Mouse (Mus musculus): ENCODE results near the gene Grap. TPM values are rescaled to one million over a fixed set of nuclear protein-coding genes. Genes with fewer than 3 reads are reported as not detected.
A peak's percentile ranks its signal among the peaks of the same experiment; 100 is the strongest.

The Grap gene
- 7.1 and 7.6 TPM in 2 replicates for polyA plus RNA-seq (2015; fragmentation: Nextera tagmentation; extraction: Ambion mirVana)

GRCm38 (mm10) chr11:61652686-61653447 is at the start of gene Grap:
Gene Grap (plus strand): TSS chr11:61653265.
- WGBS: 59% methylated on average over 10 of the region's 10 CpGs
- Histone ChIP-seq H3K9ac (no peak within 1 kb of the TSS), H3K4me3 (replicated peaks) (peak within 1 kb of the TSS; percentile 4), H3K4me1 (replicated peaks) (0 out of 2 replicates have a peak, but pooled peaks cover 3% of the 10 kb centered on the region), H3K9me3 (no peaks in the 10 kb centered on the region), H3K27ac (no peak within 1 kb of the TSS), H3K36me3 (no peaks in the 10 kb centered on the region), H3K27me3 (replicated peaks) (no peaks in the 10 kb centered on the region), H3K4me2 (replicated peaks) (peak within 1 kb of the TSS; percentile 19)
- ATAC-seq: no peak

DNA sequence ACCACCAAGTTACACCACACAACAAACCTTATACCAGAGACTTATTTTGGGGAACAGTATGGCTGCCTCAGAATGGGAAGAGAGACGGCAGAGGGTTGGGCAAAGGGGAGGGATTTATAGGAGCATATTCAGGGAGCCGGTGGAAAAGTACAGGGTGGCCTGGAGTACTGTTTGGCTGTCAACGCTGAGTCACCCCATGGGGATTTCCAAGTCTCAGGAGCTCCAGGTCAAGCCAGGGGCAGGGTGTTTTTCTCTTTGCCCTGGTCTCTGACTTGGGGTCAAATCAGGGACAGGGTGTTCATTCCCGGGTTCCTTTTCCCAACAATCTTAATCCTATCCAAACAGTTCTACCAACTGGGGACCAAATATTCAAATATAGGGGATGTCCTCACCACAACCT is 45.0 kb upstream of the Grap start:
- ATAC-seq: no peak
- no peak overlapping the region for H3K27ac ChIP-seq
- H3K9me3 ChIP-seq: no peaks in the 10 kb centered on the region
- no peak overlapping the region for H3K4me3 ChIP-seq (replicated peaks)
- H3K27me3 ChIP-seq (replicated peaks): no peaks in the 10 kb centered on the region
- 74% methylated on average over 4 of the region's 4 CpGs for WGBS
- no peaks in the 10 kb centered on the region for H3K4me1 ChIP-seq (replicated peaks)
- H3K4me2 ChIP-seq (replicated peaks): no peak overlapping the region
- H3K36me3 ChIP-seq: no peaks in the 10 kb centered on the region
- H3K9ac ChIP-seq: no peak overlapping the region

GRCm38 (mm10) chr11:61611197-61611596 is 41.9 kb upstream of the Grap start:
- Histone ChIP-seq H3K4me3 (replicated peaks) (no peak overlapping the region), H3K36me3 (no peaks in the 10 kb centered on the region), H3K9me3 (no peaks in the 10 kb centered on the region), H3K9ac (no peak overlapping the region), H3K27ac (no peak overlapping the region), H3K27me3 (replicated peaks) (no peaks in the 10 kb centered on the region), H3K4me1 (replicated peaks) (peaks cover 8% of the 10 kb centered on the region), H3K4me2 (replicated peaks) (no peak overlapping the region)
- WGBS: 80% methylated on average over 3 of the region's 3 CpGs
- ATAC-seq: no peak

DNA sequence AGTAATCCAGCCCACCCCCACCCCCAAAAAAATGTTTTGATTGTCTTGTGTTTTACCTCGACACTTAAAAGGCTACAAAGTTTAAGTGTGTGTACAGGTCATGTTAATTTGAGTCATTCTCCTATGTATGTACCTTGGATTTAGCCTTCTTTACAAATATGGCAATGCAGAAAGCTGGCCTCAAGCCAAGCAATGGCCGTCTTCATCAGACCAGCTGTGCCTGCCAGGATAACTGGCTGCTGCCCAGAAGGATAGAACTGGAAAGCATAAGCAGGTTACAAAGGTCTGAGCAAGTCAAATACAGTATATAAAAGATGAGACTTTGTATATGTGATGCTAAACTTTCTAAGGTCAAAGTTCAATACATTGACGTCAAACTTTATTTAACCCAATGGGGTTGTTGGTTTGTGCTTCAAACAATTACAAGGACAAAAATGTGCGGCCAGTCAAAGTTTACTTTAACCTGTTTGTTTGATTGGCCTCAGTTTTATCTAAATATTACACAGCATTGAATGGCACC is 40.9 kb upstream of the Grap start:
- no peak for ATAC-seq
- no peak overlapping the region for H3K27ac ChIP-seq
- peaks cover 8% of the 10 kb centered on the region for H3K4me1 ChIP-seq (replicated peaks)

GRCm38 (mm10) chr11:61614401-61614800 is 38.7 kb upstream of the Grap start:
- Histone ChIP-seq H3K4me2 (replicated peaks) (no peak overlapping the region), H3K27me3 (replicated peaks) (no peaks in the 10 kb centered on the region), H3K27ac (no peak overlapping the region), H3K4me1 (replicated peaks) (peaks cover 8% of the 10 kb centered on the region), H3K36me3 (no peaks in the 10 kb centered on the region), H3K9me3 (no peaks in the 10 kb centered on the region), H3K9ac (no peak overlapping the region), H3K4me3 (replicated peaks) (no peak overlapping the region)
- no peak for ATAC-seq
- 41% methylated on average over 5 of the region's 5 CpGs for WGBS

More for the DNA sequence above, 40.9 kb upstream of the Grap start:
- WGBS: 50% methylated on average over 4 of the region's 4 CpGs
- no peaks in the 10 kb centered on the region for H3K27me3 ChIP-seq (replicated peaks)
- H3K4me2 ChIP-seq (replicated peaks): no peak overlapping the region
- H3K9me3 ChIP-seq: no peaks in the 10 kb centered on the region
- H3K36me3 ChIP-seq: no peaks in the 10 kb centered on the region
- no peak overlapping the region for H3K9ac ChIP-seq
- H3K4me3 ChIP-seq (replicated peaks): no peak overlapping the region

DNA sequence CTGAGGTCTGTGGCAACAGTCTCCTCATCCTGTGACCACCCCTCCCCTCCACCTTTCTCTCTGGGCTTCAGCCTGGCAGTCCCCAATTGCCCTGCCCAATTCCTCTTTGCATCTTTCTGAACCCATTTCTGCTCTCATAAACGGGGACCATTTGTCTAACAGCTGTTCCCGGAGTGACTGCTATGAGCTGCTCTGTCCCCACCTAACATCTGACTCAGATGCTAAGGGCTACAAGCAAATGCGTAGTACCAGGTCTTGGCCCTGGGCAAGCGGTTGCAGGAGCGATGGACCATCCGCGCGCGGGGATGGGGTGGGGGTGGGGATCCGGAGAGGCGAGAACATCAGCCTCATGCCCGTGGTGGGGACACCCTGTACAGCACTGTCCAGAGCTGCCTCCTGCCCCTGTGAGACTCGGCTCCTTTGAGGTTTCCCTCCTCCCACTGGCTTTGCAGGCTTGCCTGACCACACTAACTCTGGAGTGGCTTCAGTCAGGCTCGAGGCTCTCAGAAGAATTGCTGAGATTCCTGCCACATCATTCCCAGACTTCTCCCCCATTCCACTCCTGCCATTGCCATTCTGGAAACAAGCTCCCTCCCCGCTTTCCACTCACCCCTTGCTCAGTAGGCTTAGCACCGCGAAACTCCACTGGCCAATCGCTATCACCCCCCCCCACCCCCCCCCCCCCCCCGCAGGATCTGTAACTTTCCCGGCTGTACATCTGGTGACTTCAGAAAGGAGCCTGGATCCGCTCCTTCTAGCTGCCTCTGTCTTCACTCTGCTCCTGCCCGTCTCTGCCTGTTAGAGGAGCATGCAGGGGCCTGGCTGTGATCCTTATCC is 37.2 kb upstream of the Grap start:
- H3K27me3 ChIP-seq (replicated peaks): no peaks in the 10 kb centered on the region
- H3K36me3 ChIP-seq: no peaks in the 10 kb centered on the region
- H3K4me3 ChIP-seq (replicated peaks): 0 out of 2 replicates have a peak overlapping the region, but pooled peaks have one; percentile 5
- 0 out of 2 replicates have a peak overlapping the region, but pooled peaks have one; percentile 22 for H3K27ac ChIP-seq
- peaks cover 10% of the 10 kb centered on the region for H3K4me1 ChIP-seq (replicated peaks)
- ATAC-seq: peak; percentile 16; the same call in 1 of the 2 replicates
- H3K4me2 ChIP-seq (replicated peaks): peak overlapping the region; percentile 48
- H3K9ac ChIP-seq: peak overlapping the region; percentile 36
- H3K9me3 ChIP-seq: no peaks in the 10 kb centered on the region
- 13% methylated on average over 19 of the region's 22 CpGs for WGBS

DNA sequence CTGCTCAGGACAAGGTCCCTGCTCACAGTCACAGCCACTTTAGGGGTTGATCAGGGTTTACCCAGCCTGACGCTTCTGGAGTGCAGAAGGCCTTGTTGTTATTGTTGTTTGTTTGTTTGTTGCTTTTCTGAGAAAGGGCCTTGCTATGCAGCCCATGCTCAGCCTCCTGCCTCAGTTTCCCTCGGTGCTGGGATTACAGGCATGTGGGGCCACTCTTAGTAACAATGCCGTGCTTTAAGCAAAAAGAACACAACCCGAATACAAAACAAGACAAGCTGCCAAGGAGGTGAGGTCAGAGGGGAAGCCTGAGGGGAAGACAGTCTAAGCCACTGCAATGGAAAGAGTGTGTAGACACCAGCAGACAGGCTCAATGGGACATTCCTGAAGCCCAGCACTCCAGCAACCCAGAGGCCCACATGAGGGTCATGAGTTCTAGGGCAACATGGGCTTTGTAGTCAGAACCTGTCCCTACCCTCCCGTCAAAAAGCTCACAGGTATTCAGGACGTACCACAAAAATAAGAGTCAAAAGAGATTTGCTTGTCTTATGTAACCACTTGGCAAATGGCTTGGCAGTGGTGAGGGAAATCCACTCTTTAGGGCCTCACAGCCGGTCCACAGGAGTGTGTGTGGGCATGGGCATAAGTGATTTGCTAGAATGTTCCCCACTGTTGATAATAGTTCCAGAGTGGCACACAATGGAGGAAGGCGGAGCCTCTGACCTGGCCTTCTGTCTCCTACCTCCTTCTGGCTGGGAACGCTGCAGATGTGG is 36.4 kb upstream of the Grap start:
- no peaks in the 10 kb centered on the region for H3K9me3 ChIP-seq
- H3K4me1 ChIP-seq (replicated peaks): peaks cover 10% of the 10 kb centered on the region
- H3K4me2 ChIP-seq (replicated peaks): no peak overlapping the region
- H3K9ac ChIP-seq: no peak overlapping the region
- no peak overlapping the region for H3K4me3 ChIP-seq (replicated peaks)
- ATAC-seq: no peak
- 77% methylated on average over 9 of the region's 9 CpGs for WGBS
- H3K36me3 ChIP-seq: no peaks in the 10 kb centered on the region
- no peaks in the 10 kb centered on the region for H3K27me3 ChIP-seq (replicated peaks)
- 0 out of 2 replicates have a peak overlapping the region, but pooled peaks have one; percentile 22 for H3K27ac ChIP-seq

DNA sequence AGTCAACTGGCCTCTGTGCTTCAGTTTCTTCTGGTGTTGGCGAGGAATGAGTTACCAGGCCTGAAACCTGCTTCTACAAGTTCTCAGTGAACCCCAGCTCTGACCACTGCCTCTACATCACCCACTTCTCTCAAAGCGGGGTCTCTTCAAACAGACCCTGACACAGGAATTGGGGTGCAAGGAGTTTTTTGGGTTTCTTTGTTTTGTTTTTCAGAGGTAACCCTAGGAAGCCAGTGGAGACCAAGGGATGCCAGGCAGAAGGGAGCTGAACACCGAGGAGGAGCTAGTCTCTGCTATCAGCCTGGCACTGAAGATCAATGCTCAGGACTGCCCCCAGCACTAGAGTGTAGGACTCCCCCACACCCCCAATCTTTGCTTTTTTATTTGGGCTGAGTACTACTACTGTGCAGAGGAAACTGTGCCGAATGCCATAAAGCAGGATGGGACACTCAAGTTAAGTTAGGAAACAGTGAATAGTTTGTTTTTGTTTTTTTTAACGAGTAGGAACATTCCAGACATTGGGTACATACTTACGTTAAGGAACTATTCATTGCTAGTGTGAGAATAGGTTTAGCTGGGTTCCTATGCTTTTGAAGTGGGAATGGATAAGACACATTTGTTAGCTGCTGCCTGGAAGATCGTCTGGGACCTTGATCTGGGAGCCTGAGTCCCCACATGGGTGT is 35.6 kb upstream of the Grap start:
- H3K4me1 ChIP-seq (replicated peaks): peaks cover 10% of the 10 kb centered on the region
- no peaks in the 10 kb centered on the region for H3K27me3 ChIP-seq (replicated peaks)
- H3K9me3 ChIP-seq: no peaks in the 10 kb centered on the region
- H3K36me3 ChIP-seq: no peaks in the 10 kb centered on the region
- H3K27ac ChIP-seq: no peak overlapping the region
- no peak overlapping the region for H3K9ac ChIP-seq
- H3K4me2 ChIP-seq (replicated peaks): no peak overlapping the region
- H3K4me3 ChIP-seq (replicated peaks): no peak overlapping the region
- 71% methylated on average over 7 of the region's 7 CpGs for WGBS
- no peak for ATAC-seq

- Histone ChIP-seq H3K4me2 (replicated peaks) (no peak overlapping the region), H3K9ac (no peak overlapping the region), H3K36me3 (no peaks in the 10 kb centered on the region), H3K9me3 (no peaks in the 10 kb centered on the region), H3K27me3 (replicated peaks) (no peaks in the 10 kb centered on the region), H3K4me3 (replicated peaks) (no peak overlapping the region), H3K27ac (no peak overlapping the region), H3K4me1 (replicated peaks) (peaks cover 10% of the 10 kb centered on the region)
- WGBS: 90% methylated on average over 8 of the region's 8 CpGs
- ATAC-seq: no peak
Observed at GRCm38 (mm10) chr11:61618131-61618530, 34.9 kb upstream of the Grap start.

DNA sequence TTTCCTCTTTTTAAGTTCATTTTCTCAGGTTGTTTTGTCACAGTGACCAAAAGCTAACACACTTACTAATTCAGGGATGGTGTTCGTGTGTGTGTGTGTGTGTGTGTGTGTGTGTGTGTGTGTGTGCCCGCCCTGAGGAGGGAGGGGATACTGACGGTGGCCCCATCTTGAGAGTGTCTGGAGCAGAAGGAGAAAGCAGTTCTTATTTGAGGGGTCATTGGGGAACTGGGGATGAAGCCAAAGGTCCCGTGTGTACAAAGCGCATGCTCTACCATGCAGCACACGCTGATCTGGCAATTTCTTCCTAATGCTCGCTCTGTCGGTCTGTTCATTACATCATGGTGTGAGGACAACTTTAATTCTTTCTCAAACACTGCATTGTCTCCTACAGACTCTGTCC is 34.5 kb upstream of the Grap start:
- 78% methylated on average over 8 of the region's 8 CpGs for WGBS
- no peak overlapping the region for H3K4me2 ChIP-seq (replicated peaks)
- H3K4me3 ChIP-seq (replicated peaks): no peak overlapping the region
- no peak overlapping the region for H3K9ac ChIP-seq
- peaks cover 10% of the 10 kb centered on the region for H3K4me1 ChIP-seq (replicated peaks)
- no peaks in the 10 kb centered on the region for H3K9me3 ChIP-seq
- no peak for ATAC-seq
- no peak overlapping the region for H3K27ac ChIP-seq
- H3K36me3 ChIP-seq: no peaks in the 10 kb centered on the region
- no peaks in the 10 kb centered on the region for H3K27me3 ChIP-seq (replicated peaks)

- peak overlapping the region; percentile 23; the same call in 1 of the 2 replicates for H3K9ac ChIP-seq
- peak overlapping the region; percentile 37 for H3K4me3 ChIP-seq (replicated peaks)
- ATAC-seq: no peak
- H3K4me1 ChIP-seq (replicated peaks): peaks cover 10% of the 10 kb centered on the region
- H3K4me2 ChIP-seq (replicated peaks): peak overlapping the region; percentile 82
- no peaks in the 10 kb centered on the region for H3K36me3 ChIP-seq
- 13% methylated on average over 6 of the region's 6 CpGs for WGBS
- no peaks in the 10 kb centered on the region for H3K27me3 ChIP-seq (replicated peaks)
- H3K9me3 ChIP-seq: no peaks in the 10 kb centered on the region
- H3K27ac ChIP-seq: no peak overlapping the region
Observed at GRCm38 (mm10) chr11:61619356-61619755, 33.7 kb upstream of the Grap start.

Data from intestine, embryonic 15.5 days (tissue).